ENCODE assay signal across 36 mouse cellular contexts in genomic region chr9:105101911-105102310, GRCm38 (mm10). TPM values are rescaled to one million over a fixed set of nuclear protein-coding genes. Genes with fewer than 3 reads are reported as not detected.
DNase-seq lines count a peak whose midpoint lies in the region; ATAC-seq lines count a peak whose summit lies in the region.
"Had no signal": no experiment of that assay in that cellular context is flagged by ENCODE, and none has a peak within 500 bp of the region (broad histone marks: within the 10 kb centered on the region; RNA-seq: fewer than 3 reads in every experiment).

No protein-coding gene starts in this region.

- ATAC-seq in inflammation-experienced regulatory T-cells, adult 6 months = no peak
- ATAC-seq: CD4-positive, CD25-positive, alpha-beta regulatory T cell, adult 4 months; forebrain, embryonic 13.5 days; forebrain, embryonic 16.5 days had no signal

- DNase-seq in left cerebral cortex, postnatal 14 days (ENCODE audit: low spot score in 2 of 2) = peak; percentile 56 to 73
- no peak for DNase-seq in left cerebral cortex, adult 11 months (ENCODE audit: low spot score)
- DNase-seq in right cerebral cortex, postnatal 10 days (ENCODE audit: low spot score in 2 of 2) = peak; percentile 65 to 67
- DNase-seq in right cerebral cortex, postnatal 36 days (ENCODE audit: low spot score in 2 of 2) = no peak
- DNase-seq in naive thymus-derived CD4-positive, alpha-beta T cell, adult 2 months (ENCODE audit: low read depth) = peak; percentile 11
- DNase-seq in telencephalon, adult 2 months (ENCODE audit: low read depth, low spot score) = peak; percentile 27
- no peak for DNase-seq in lung, postnatal 36 days
- DNase-seq: adrenal gland, adult 2 months; adrenal gland, postnatal 14 days; cerebellum, adult 11-12 months; cerebellum, adult 8-10 months; cerebellum, postnatal 36 days; embryo, embryonic 11 days; gastrocnemius, postnatal 10 days; gastrocnemius, postnatal 36 days; heart, adult 2 months; heart, postnatal 14 days; heart, postnatal 4 days had no signal

- intact Hi-C loops in left cerebral cortex, postnatal 14 days (cut with DNase I) = no loop called here

RNA-seq across cellular contexts. Expression of gene Nudt16, which starts 29.7 kb away (rescaled TPM):
- total RNA-seq in left cerebral cortex, postnatal 14 days (2021) = 10 to 100 TPM; 17.2 to 17.6 TPM
- 10 to 100 TPM; 29.7 to 36.5 (median 30.3) TPM for polyA plus RNA-seq in inflammation-experienced regulatory T-cells, adult 6 months (2017; shearing (Covaris generic))

RNA-seq across cellular contexts. Expression of gene 1700080E11Rik, which starts 43.0 kb away (rescaled TPM):
- not detected for total RNA-seq in left cerebral cortex, postnatal 14 days (2021)
- not detected for polyA plus RNA-seq in inflammation-experienced regulatory T-cells, adult 6 months (2017; shearing (Covaris generic))
- total RNA-seq: adrenal gland, adult 2 months; adrenal gland, postnatal 14 days; adrenal gland, postnatal 4 days; gastrocnemius, postnatal 10 days; gastrocnemius, postnatal 36 days; granulocyte monocyte progenitor cell, adult 5-6 weeks; heart, adult 2 months; heart, postnatal 14 days; heart, postnatal 4 days; MEL had no signal
- polyA plus RNA-seq: adrenal gland, adult 2 months; brain, embryonic 14.5 days; C2C12; CD4-positive, CD25-positive, alpha-beta regulatory T cell, adult 4 months; cortical plate, adult 2 months; embryonic facial prominence, embryonic 10.5 days; embryonic facial prominence, embryonic 13.5 days; forebrain, embryonic 10.5 days; forebrain, embryonic 13.5 days; forebrain, embryonic 16.5 days; heart, adult 2 months; heart, embryonic 10.5 days; heart, embryonic 13.5 days; heart, embryonic 16.5 days; hindbrain, embryonic 11.5 days; hindbrain, embryonic 14.5 days had no signal

RNA-seq across cellular contexts. Expression of gene Mrpl3, which starts 48.9 kb away (rescaled TPM):
- total RNA-seq in left cerebral cortex, postnatal 14 days (2021) = 10 to 100 TPM; 81.9 to 84.5 TPM
- 10 to 100 TPM; 25.1 to 28.2 (median 27.8) TPM for polyA plus RNA-seq in inflammation-experienced regulatory T-cells, adult 6 months (2017; shearing (Covaris generic))

Comparison
In these comparisons a context has a peak if more than half of its experiments do, and no peak if none do; other contexts are left out.
1. DNase-seq: peak in left cerebral cortex, postnatal 14 days (2 of 2), right cerebral cortex, postnatal 10 days (2 of 2), naive thymus-derived CD4-positive, alpha-beta T cell, adult 2 months (single experiment) and telencephalon, adult 2 months (single experiment); none in left cerebral cortex, adult 11 months (single experiment), right cerebral cortex, postnatal 36 days (0 of 2) and lung, postnatal 36 days (single experiment).